Mouse (Mus musculus): ENCODE results near the gene Prph. TPM values are rescaled to one million over a fixed set of nuclear protein-coding genes. Genes with fewer than 3 reads are reported as not detected.

The Prph gene
- polyA plus RNA-seq, 1 experiment from 2014 or later = 0.11 TPM

DNA sequence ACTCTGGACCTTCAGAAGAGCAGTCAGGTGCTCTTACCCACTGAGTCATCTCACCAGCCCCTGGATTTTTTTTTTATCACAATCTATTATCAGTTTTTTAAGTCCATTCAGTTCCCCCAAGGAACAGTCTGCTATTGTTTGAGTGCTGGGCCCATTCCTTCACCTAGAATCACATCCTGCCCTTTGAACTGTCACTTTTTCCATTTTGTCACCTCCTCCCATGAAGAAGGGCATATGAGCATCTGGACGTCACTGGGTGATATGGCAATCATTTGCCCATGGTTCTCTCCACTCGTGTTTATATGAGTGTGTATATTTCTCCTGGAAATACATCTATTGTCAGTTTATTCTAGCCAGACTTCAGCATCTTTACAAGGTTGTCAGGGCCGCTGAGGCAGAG is 52.9 kb downstream of the Prph start:
- no peaks in the 10 kb centered on the region for H3K36me3 ChIP-seq (ENCODE audit: control insufficient read depth, insufficient read depth, low read length)
- H3K4me2 ChIP-seq (ENCODE audit: low read depth, severe bottlenecking) = no peak overlapping the region
- 83% methylated on average over 3 of the region's 3 CpGs for WGBS
- no peaks in the 10 kb centered on the region for H3K9me3 ChIP-seq (ENCODE audit: control insufficient read depth, low read length)
- no peak overlapping the region for H3K9ac ChIP-seq (ENCODE audit: low read length)
- DNase-seq (ENCODE audit: low spot score) (no peak), ATAC-seq (ENCODE audit: insufficient number of reproducible peaks, low FRiP score, low TSS enrichment, low read depth) (no peak)
- no peak overlapping the region for H3K27ac ChIP-seq (replicated peaks; ENCODE audit: low read depth, low read length)
- H3K4me3 ChIP-seq (ENCODE audit: low read depth, low read length) = no peak overlapping the region
- H3K27me3 ChIP-seq (ENCODE audit: control insufficient read depth, insufficient read depth, low read length) = no peaks in the 10 kb centered on the region
- no peaks in the 10 kb centered on the region for H3K4me1 ChIP-seq (ENCODE audit: control insufficient read depth, insufficient read depth, low read length)

Small RNA genes within 50 kb of the gene (microRNA-seq; reads per million reads assigned to microRNA genes)
- 2.4 reads per million for gene Mir6960

Other genes with a start within 250 kb of the Prph start
- gene Ddn, start 245.7 kb upstream of the Prph start, polyA plus RNA-seq (2014; fragmentation: Nextera tagmentation; extraction: Ambion mirVana) = not detected in 2 replicates
- 79.3 and 84.6 TPM in 2 replicates for gene Prkag1, start 223.7 kb upstream of the Prph start, polyA plus RNA-seq (2014; fragmentation: Nextera tagmentation; extraction: Ambion mirVana)
- gene Kmt2d, start 184.0 kb upstream of the Prph start, polyA plus RNA-seq (2014; fragmentation: Nextera tagmentation; extraction: Ambion mirVana) = 17.6 and 21.6 TPM in 2 replicates
- gene Rhebl1, start 160.6 kb upstream of the Prph start, polyA plus RNA-seq (2014; fragmentation: Nextera tagmentation; extraction: Ambion mirVana) = 19.8 and 22.2 TPM in 2 replicates
- gene Dhh, start 156.6 kb upstream of the Prph start, polyA plus RNA-seq (2014; fragmentation: Nextera tagmentation; extraction: Ambion mirVana) = 0.15 and 0.23 TPM in 2 replicates
- gene Lmbr1l, start 136.9 kb upstream of the Prph start, polyA plus RNA-seq (2014; fragmentation: Nextera tagmentation; extraction: Ambion mirVana) = 5.5 and 6.2 TPM in 2 replicates
- gene Tuba1b, start 120.6 kb upstream of the Prph start, polyA plus RNA-seq (2014; fragmentation: Nextera tagmentation; extraction: Ambion mirVana) = 2,238 and 2,358 TPM in 2 replicates
- gene Gm49450, start 101.6 kb upstream of the Prph start, polyA plus RNA-seq (2014; fragmentation: Nextera tagmentation; extraction: Ambion mirVana) = not detected in 2 replicates
- gene Tuba1a, start 101.5 kb upstream of the Prph start, polyA plus RNA-seq (2014; fragmentation: Nextera tagmentation; extraction: Ambion mirVana) = 1,453 and 1,516 TPM in 2 replicates
- 146 and 157 TPM in 2 replicates for gene Tuba1c, start 25.3 kb upstream of the Prph start, polyA plus RNA-seq (2014; fragmentation: Nextera tagmentation; extraction: Ambion mirVana)
- gene Troap, start 19.4 kb downstream of the Prph start, polyA plus RNA-seq (2014; fragmentation: Nextera tagmentation; extraction: Ambion mirVana) = 33.4 and 37.2 TPM in 2 replicates
- gene C1ql4, start 32.6 kb downstream of the Prph start, polyA plus RNA-seq (2014; fragmentation: Nextera tagmentation; extraction: Ambion mirVana) = not detected in 2 replicates
- 0.61 and 0.62 TPM in 2 replicates for gene Dnajc22, start 38.0 kb downstream of the Prph start, polyA plus RNA-seq (2014; fragmentation: Nextera tagmentation; extraction: Ambion mirVana)
- 69.2 and 70.1 TPM in 2 replicates for gene Spats2, start 70.7 kb downstream of the Prph start, polyA plus RNA-seq (2014; fragmentation: Nextera tagmentation; extraction: Ambion mirVana)
- gene Kcnh3, start 169.7 kb downstream of the Prph start, polyA plus RNA-seq (2014; fragmentation: Nextera tagmentation; extraction: Ambion mirVana) = 0.07 TPM in 1 of 2 replicates, not detected in the other
- 165 and 168 TPM in 2 replicates for gene Mcrs1, start 196.8 kb downstream of the Prph start, polyA plus RNA-seq (2014; fragmentation: Nextera tagmentation; extraction: Ambion mirVana)
- gene Prpf40b, start 239.9 kb downstream of the Prph start, polyA plus RNA-seq (2014; fragmentation: Nextera tagmentation; extraction: Ambion mirVana) = 51.9 and 57.3 TPM in 2 replicates
- gene Fam186b, start 240.7 kb downstream of the Prph start, polyA plus RNA-seq (2014; fragmentation: Nextera tagmentation; extraction: Ambion mirVana) = not detected in 2 replicates

Data from limb, embryonic 11.5 days (tissue).